In genomic region chr17:26951406-26951805, GRCm38 (mm10) we compare ENCODE assay signal across 8 mouse cellular contexts. TPM values are rescaled to one million over a fixed set of nuclear protein-coding genes. Genes with fewer than 3 reads are reported as not detected.
DNase-seq lines count a peak whose midpoint lies in the region; ATAC-seq and TF ChIP-seq lines count a peak whose summit lies in the region.

No protein-coding gene starts in this region.

- peak; percentile 84 for DNase-seq in CD4-positive, CD25-positive, alpha-beta regulatory T cell, adult 2 months (ENCODE audit: low read depth, low spot score)
- peak; percentile 92 for DNase-seq in adrenal gland, postnatal 14 days
- peak; percentile 80 for DNase-seq in hindbrain, embryonic 14.5 days (ENCODE audit: low spot score)
- peak; percentile 78 to 80 for DNase-seq in left cerebral cortex, adult 2 months (ENCODE audit: extremely low spot score in 1 of 2, low spot score in 2 of 2)
- DNase-seq in right cerebral cortex, postnatal 14 days = peak; percentile 91

- intact Hi-C loops in left cerebral cortex, adult 2 months (cut with DNase I) = no loop called here

- H3K36me3 ChIP-seq in forebrain, embryonic 16.5 days (ENCODE audit: control insufficient read depth, insufficient read depth) = peaks cover 8% of the 10 kb centered on the region
- peaks cover 24% of the 10 kb centered on the region for H3K36me3 ChIP-seq in hindbrain, embryonic 14.5 days (replicated peaks; ENCODE audit: control insufficient read depth, insufficient read depth)

- no peaks in the 10 kb centered on the region for H3K9me3 ChIP-seq in forebrain, embryonic 16.5 days (ENCODE audit: control insufficient read depth, low read length)
- H3K9me3 ChIP-seq in hindbrain, embryonic 14.5 days (ENCODE audit: control insufficient read depth, low read length) = no peaks in the 10 kb centered on the region

- peaks cover 66% of the 10 kb centered on the region for H3K4me1 ChIP-seq in forebrain, embryonic 16.5 days (replicated peaks; ENCODE audit: control insufficient read depth, insufficient read depth, low read length)
- H3K4me1 ChIP-seq in hindbrain, embryonic 14.5 days (replicated peaks; ENCODE audit: control insufficient read depth, insufficient read depth, low read length) = peaks cover 66% of the 10 kb centered on the region

- peak overlapping the region; percentile 59 for H3K27ac ChIP-seq in forebrain, embryonic 16.5 days (ENCODE audit: low read length)
- peak overlapping the region; percentile 75 for H3K27ac ChIP-seq in hindbrain, embryonic 14.5 days
- peak overlapping the region; percentile 85 for H3K27ac ChIP-seq in left cerebral cortex, adult 2 months

- peak overlapping the region; percentile 52 for H3K9ac ChIP-seq in forebrain, embryonic 16.5 days (replicated peaks; ENCODE audit: low read depth, low read length)
- peak overlapping the region; percentile 54 for H3K9ac ChIP-seq in hindbrain, embryonic 14.5 days

- 1% methylated on average over 11 of the region's 11 CpGs for WGBS in forebrain, embryonic 16.5 days
- 0% methylated on average over 11 of the region's 11 CpGs for WGBS in hindbrain, embryonic 14.5 days

- H3K4me3 ChIP-seq in forebrain, embryonic 16.5 days (replicated peaks; ENCODE audit: low read length) = peak overlapping the region; percentile 41
- H3K4me3 ChIP-seq in hindbrain, embryonic 14.5 days (replicated peaks; ENCODE audit: low read length) = peak overlapping the region; percentile 71
- peak overlapping the region; percentile 57 for H3K4me3 ChIP-seq in left cerebral cortex, adult 2 months

- no peaks in the 10 kb centered on the region for H3K27me3 ChIP-seq in forebrain, embryonic 16.5 days (replicated peaks; ENCODE audit: control insufficient read depth, insufficient read depth, low read length)
- H3K27me3 ChIP-seq in hindbrain, embryonic 14.5 days (ENCODE audit: control insufficient read depth, insufficient read depth, low read length) = no peaks in the 10 kb centered on the region

- ATAC-seq in forebrain, embryonic 16.5 days = peak; percentile 66
- ATAC-seq in hindbrain, embryonic 14.5 days (ENCODE audit: low FRiP score) = peak; percentile 77
- 0 out of 2 replicates have a peak, but pooled peaks have one; percentile 34 for ATAC-seq in megakaryocyte, adult 5-6 weeks (ENCODE audit: poor library complexity, severe bottlenecking)
- no peak for ATAC-seq in erythroid progenitor cell, adult 5-6 weeks (replicated peaks; ENCODE audit: low FRiP score, poor library complexity, severe bottlenecking)

- TF ChIP-seq CTCF in left cerebral cortex, adult 2 months (IDR thresholded peaks at IDR 0.05) = no peak

- peak overlapping the region; percentile 75 for H3K4me2 ChIP-seq in forebrain, embryonic 16.5 days (ENCODE audit: low read length)
- H3K4me2 ChIP-seq in hindbrain, embryonic 14.5 days (replicated peaks) = peak overlapping the region; percentile 93

RNA-seq across cellular contexts. Expression of gene Syngap1, which starts 10.4 kb away (rescaled TPM):
- total RNA-seq in adrenal gland, postnatal 14 days (2021) = 16.0 and 17.3 TPM in 2 replicates
- polyA plus RNA-seq in forebrain, embryonic 16.5 days (2015; fragmentation: Nextera tagmentation; extraction: Ambion mirVana) = 5.4 and 5.8 TPM in 2 replicates
- polyA plus RNA-seq in hindbrain, embryonic 14.5 days (2014; fragmentation: Nextera tagmentation; extraction: Ambion mirVana) = 4.3 and 5.0 TPM in 2 replicates
- 100 to 1,000 TPM; 452 to 471 TPM for total RNA-seq in left cerebral cortex, adult 2 months (2021)
- 1.6 and 3.9 TPM in 2 replicates for total RNA-seq in megakaryocyte, adult 5-6 weeks (2015)
- total RNA-seq in megakaryocyte, adult 5-6 weeks (2017) = 0.33 and 0.89 TPM in 2 replicates
- 3.8 and 4.3 TPM in 2 replicates for total RNA-seq in erythroid progenitor cell, adult 5-6 weeks (2015; ENCODE audit: low replicate concordance)
- total RNA-seq in erythroid progenitor cell, adult 5-6 weeks (2017; ENCODE audit: low replicate concordance) = 11.7 and 14.4 TPM in 2 replicates

RNA-seq across cellular contexts. Expression of gene Cuta, which starts 12.0 kb away (rescaled TPM):
- 118 and 132 TPM in 2 replicates for total RNA-seq in adrenal gland, postnatal 14 days (2021)
- polyA plus RNA-seq in forebrain, embryonic 16.5 days (2015; fragmentation: Nextera tagmentation; extraction: Ambion mirVana) = 137 and 138 TPM in 2 replicates
- 112 and 113 TPM in 2 replicates for polyA plus RNA-seq in hindbrain, embryonic 14.5 days (2014; fragmentation: Nextera tagmentation; extraction: Ambion mirVana)
- 100 to 1,000 TPM; 103 to 110 TPM for total RNA-seq in left cerebral cortex, adult 2 months (2021)
- total RNA-seq in megakaryocyte, adult 5-6 weeks (2015) = 138 and 155 TPM in 2 replicates
- 56.9 and 73.0 TPM in 2 replicates for total RNA-seq in megakaryocyte, adult 5-6 weeks (2017)
- total RNA-seq in erythroid progenitor cell, adult 5-6 weeks (2015; ENCODE audit: low replicate concordance) = 54.9 and 88.3 TPM in 2 replicates
- 8.2 and 9.3 TPM in 2 replicates for total RNA-seq in erythroid progenitor cell, adult 5-6 weeks (2017; ENCODE audit: low replicate concordance)

RNA-seq across cellular contexts. Expression of gene Phf1, which starts 18.6 kb away (rescaled TPM):
- 19.9 and 25.3 TPM in 2 replicates for total RNA-seq in adrenal gland, postnatal 14 days (2021)
- polyA plus RNA-seq in forebrain, embryonic 16.5 days (2015; fragmentation: Nextera tagmentation; extraction: Ambion mirVana) = 16.2 and 19.7 TPM in 2 replicates
- polyA plus RNA-seq in hindbrain, embryonic 14.5 days (2014; fragmentation: Nextera tagmentation; extraction: Ambion mirVana) = 20.6 and 23.3 TPM in 2 replicates
- total RNA-seq in left cerebral cortex, adult 2 months (2021) = 10 to 100 TPM; 33.8 to 39.5 TPM
- 11.6 and 11.7 TPM in 2 replicates for total RNA-seq in megakaryocyte, adult 5-6 weeks (2015)
- total RNA-seq in megakaryocyte, adult 5-6 weeks (2017) = 10.6 and 15.5 TPM in 2 replicates
- 23.1 and 29.6 TPM in 2 replicates for total RNA-seq in erythroid progenitor cell, adult 5-6 weeks (2015; ENCODE audit: low replicate concordance)
- 19.4 and 34.5 TPM in 2 replicates for total RNA-seq in erythroid progenitor cell, adult 5-6 weeks (2017; ENCODE audit: low replicate concordance)

RNA-seq across cellular contexts. Expression of gene Zbtb9, which starts 21.6 kb away (rescaled TPM):
- 5.2 and 5.3 TPM in 2 replicates for total RNA-seq in adrenal gland, postnatal 14 days (2021)
- polyA plus RNA-seq in forebrain, embryonic 16.5 days (2015; fragmentation: Nextera tagmentation; extraction: Ambion mirVana) = 17.5 and 19.1 TPM in 2 replicates
- 9.7 and 11.1 TPM in 2 replicates for polyA plus RNA-seq in hindbrain, embryonic 14.5 days (2014; fragmentation: Nextera tagmentation; extraction: Ambion mirVana)
- total RNA-seq in left cerebral cortex, adult 2 months (2021) = 10 to 100 TPM; 16.3 to 18.3 TPM
- total RNA-seq in megakaryocyte, adult 5-6 weeks (2015) = 4.5 and 4.7 TPM in 2 replicates
- total RNA-seq in megakaryocyte, adult 5-6 weeks (2017) = 13.3 and 14.4 TPM in 2 replicates
- 1.4 TPM in 1 of 2 replicates, not detected in the other for total RNA-seq in erythroid progenitor cell, adult 5-6 weeks (2015; ENCODE audit: low replicate concordance)
- 7.1 and 8.1 TPM in 2 replicates for total RNA-seq in erythroid progenitor cell, adult 5-6 weeks (2017; ENCODE audit: low replicate concordance)

RNA-seq across cellular contexts. Expression of gene Kifc5b, which starts 34.5 kb away (rescaled TPM):
- total RNA-seq in adrenal gland, postnatal 14 days (2021) = 5.0 and 5.2 TPM in 2 replicates
- 3.1 and 6.8 TPM in 2 replicates for polyA plus RNA-seq in forebrain, embryonic 16.5 days (2015; fragmentation: Nextera tagmentation; extraction: Ambion mirVana)
- polyA plus RNA-seq in hindbrain, embryonic 14.5 days (2014; fragmentation: Nextera tagmentation; extraction: Ambion mirVana) = 0.90 and 2.1 TPM in 2 replicates
- 1 to 10 TPM; 3.3 to 4.6 TPM for total RNA-seq in left cerebral cortex, adult 2 months (2021)
- 4.1 and 4.5 TPM in 2 replicates for total RNA-seq in megakaryocyte, adult 5-6 weeks (2015)
- 10.8 and 13.8 TPM in 2 replicates for total RNA-seq in megakaryocyte, adult 5-6 weeks (2017)
- 34.8 and 41.4 TPM in 2 replicates for total RNA-seq in erythroid progenitor cell, adult 5-6 weeks (2015; ENCODE audit: low replicate concordance)
- 197 and 257 TPM in 2 replicates for total RNA-seq in erythroid progenitor cell, adult 5-6 weeks (2017; ENCODE audit: low replicate concordance)

Comparison
In these comparisons a context has a peak if more than half of its experiments do, and no peak if none do; other contexts are left out.
1. RNA of gene Syngap1, which starts 10.4 kb away (total RNA-seq): 452 to 471 TPM in left cerebral cortex, adult 2 months; 16.0 to 17.3 TPM in adrenal gland, postnatal 14 days, 3.8 to 14.4 TPM in erythroid progenitor cell, adult 5-6 weeks and 0.33 to 3.9 TPM in megakaryocyte, adult 5-6 weeks; every median in the first group is over 10 times any median in the second.
2. Peak in every context shown above with its lines, with median percentiles within 50 percentile points of each other: DNase-seq, H3K27ac ChIP-seq and H3K4me3 ChIP-seq.